Mouse (Mus musculus) skeletal muscle tissue, postnatal 0 days (tissue): ENCODE data around the gene Sgk2. TPM values are rescaled to one million over a fixed set of nuclear protein-coding genes. Genes with fewer than 3 reads are reported as not detected.

ENCODE experiments used
- polyA plus RNA-seq: library from polyadenylated mRNA; unstranded; fragments of >200 nt; fragmentation: Nextera tagmentation; extraction: Ambion mirVana; gene quantifications from 2 replicates; pipeline ENCODE4 v1.2.1, GENCODE M21; 2015

The Sgk2 gene
- 0.06 TPM in 1 of 2 replicates, not detected in the other for polyA plus RNA-seq

GRCm38 (mm10) chr2:162987218-162987617 is at the start of gene Sgk2:
TSS of gene Sgk2 (plus strand) at chr2:162987330.

GRCm38 (mm10) chr2:162943148-162943846 is 43.8 kb upstream of the Sgk2 start, which contains the start of gene L3mbtl1:
TSS of gene L3mbtl1 (plus strand) at chr2:162943472.

GRCm38 (mm10) chr2:163016916-163017743 is 30.0 kb downstream of the Sgk2 start, which contains the start of gene Ift52:
TSS of gene Ift52 (plus strand) at chr2:163017354.

GRCm38 (mm10) chr2:163054335-163054840 is 67.3 kb downstream of the Sgk2 start, which contains the start of gene Mybl2:
TSS of gene Mybl2 (plus strand) at chr2:163054687.

Other genes starting within 250 kb of the Sgk2 start
- gene Srsf6, start 55.8 kb upstream of the Sgk2 start, polyA plus RNA-seq, result 61.8 and 73.1 TPM in 2 replicates
- gene L3mbtl1, start 43.9 kb upstream of the Sgk2 start, polyA plus RNA-seq, result not detected in 2 replicates
- gene Ift52, start 30.0 kb downstream of the Sgk2 start, polyA plus RNA-seq, result 22.8 and 24.7 TPM in 2 replicates
- gene Mybl2, start 67.4 kb downstream of the Sgk2 start, polyA plus RNA-seq, result 3.0 and 4.1 TPM in 2 replicates
- gene Gtsf1l, start 100.5 kb downstream of the Sgk2 start, polyA plus RNA-seq, result not detected in 2 replicates
- gene Tox2, start 215.8 kb downstream of the Sgk2 start, polyA plus RNA-seq, result 0.91 and 1.1 TPM in 2 replicates